Mouse (Mus musculus) embryonic facial prominence, embryonic 15.5 days (tissue): ENCODE measurements around the gene Ddhd1. TPM values are rescaled to one million over a fixed set of nuclear protein-coding genes. Genes with fewer than 3 reads are reported as not detected.

Experiments
- ATAC-seq: fragments of 200-750 bp; cut with Nextera tagmentation; 2 replicates; pipeline ENCODE4 v1.8.0; 2017; ENCODE audit warnings: low read depth, moderate TSS enrichment; ENCODE audit not compliant: insufficient number of reproducible peaks, low FRiP score, low TSS enrichment
- H3K27ac ChIP-seq: fragments of 300-500 bp; sonication (generic); replicated peaks from 2 replicates; pipeline ENCODE4 v1.5.1; 2015; ENCODE audit warnings: mild to moderate bottlenecking, inconsistent platforms
- H3K27me3 ChIP-seq: fragments of 300-500 bp; sonication (generic); 2 replicates; pipeline ENCODE4 v1.6.1; 2015; ENCODE audit warnings: inconsistent platforms
- H3K36me3 ChIP-seq: fragments of 300-500 bp; sonication (generic); 2 replicates; pipeline ENCODE4 v1.6.1; 2015; ENCODE audit warnings: mild to moderate bottlenecking, inconsistent platforms
- H3K4me1 ChIP-seq: fragments of 300-500 bp; sonication (generic); 2 replicates; pipeline ENCODE4 v1.6.1; 2015; ENCODE audit warnings: inconsistent platforms
- H3K4me2 ChIP-seq: fragments of 300-500 bp; sonication (generic); replicated peaks from 2 replicates; pipeline ENCODE4 v1.6.1; 2015; ENCODE audit warnings: mild to moderate bottlenecking, inconsistent platforms
- H3K4me3 ChIP-seq: fragments of 300-500 bp; sonication (generic); replicated peaks from 2 replicates; pipeline ENCODE4 v1.5.1; 2015; ENCODE audit warnings: mild to moderate bottlenecking, inconsistent platforms
- H3K9ac ChIP-seq: fragments of 300-500 bp; sonication (generic); 2 replicates; pipeline ENCODE4 v1.6.1; 2015; ENCODE audit warnings: inconsistent platforms
- H3K9me3 ChIP-seq: fragments of 300-500 bp; sonication (generic); replicated peaks from 2 replicates; pipeline ENCODE4 v1.6.1; 2016; ENCODE audit warnings: inconsistent platforms
- WGBS: fragments of 180-500 bp; shearing (Covaris S2); methylation state at CpG from one replicate; pipeline ENCODE4 v1.1.7; 2015; 5-methylcytosine and 5-hydroxymethylcytosine counted together
- polyA plus RNA-seq: library from polyadenylated mRNA; unstranded; fragments of >200 nt; fragmentation: Nextera tagmentation; extraction: Ambion mirVana; gene quantifications from 2 replicates; pipeline ENCODE4 v1.2.1, GENCODE M21; 2015

Ddhd1 gene
- polyA plus RNA-seq, 1 experiment from 2014 or later: 7.0 TPM

DNA sequence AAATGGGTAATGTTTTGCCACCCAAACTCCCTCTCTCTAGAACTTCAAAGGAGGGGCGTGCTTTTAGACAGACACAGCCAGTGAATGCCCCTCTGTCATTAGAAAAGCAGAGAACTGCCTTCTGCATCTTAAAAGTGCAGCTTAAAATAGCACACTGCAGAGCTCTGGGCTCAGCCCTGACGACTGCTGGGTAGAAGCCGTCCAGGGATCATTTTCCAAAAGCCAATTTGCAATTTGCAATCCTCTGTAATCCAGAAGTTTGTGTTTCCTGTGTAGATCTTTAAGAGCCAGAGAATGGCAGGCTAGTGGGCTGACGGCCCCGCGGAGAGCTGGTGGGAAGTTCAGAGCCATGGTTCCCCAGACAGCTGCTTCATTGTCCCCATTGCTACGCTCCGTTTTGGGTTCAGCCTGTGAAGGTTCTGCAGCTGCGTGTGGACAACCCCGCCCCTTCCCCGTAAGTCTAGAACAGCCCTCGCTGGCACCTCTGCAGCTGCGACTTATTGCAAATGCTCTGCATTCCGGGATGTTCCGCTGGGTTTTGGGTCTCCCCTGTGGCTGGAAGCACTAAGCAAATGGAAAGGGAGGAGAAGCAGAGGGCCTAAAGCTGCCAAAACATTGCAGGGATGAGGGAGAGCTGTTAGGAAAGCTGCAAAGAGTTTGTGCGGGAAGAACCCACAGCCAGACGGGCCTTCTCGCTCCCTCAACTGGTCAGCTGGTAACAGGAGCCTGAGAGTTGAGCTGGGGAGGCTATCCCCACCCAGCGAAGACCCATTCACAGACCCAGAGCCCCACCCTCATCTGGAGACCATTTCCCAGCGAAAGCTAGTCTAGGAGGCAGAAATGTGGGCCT lies 92.5 kb downstream of the Ddhd1 start:
- Histone ChIP-seq H3K4me1 (peaks cover 47% of the 10 kb centered on the region), H3K27ac (peak overlapping the region; percentile 92), H3K36me3 (no peaks in the 10 kb centered on the region), H3K27me3 (no peaks in the 10 kb centered on the region), H3K9ac (no peak overlapping the region), H3K4me2 (peak overlapping the region; percentile 49), H3K4me3 (peak overlapping the region; percentile 28), H3K9me3 (no peaks in the 10 kb centered on the region)
- WGBS: 4% methylated on average over 20 of the region's 20 CpGs
- peak; percentile 82 for ATAC-seq

DNA sequence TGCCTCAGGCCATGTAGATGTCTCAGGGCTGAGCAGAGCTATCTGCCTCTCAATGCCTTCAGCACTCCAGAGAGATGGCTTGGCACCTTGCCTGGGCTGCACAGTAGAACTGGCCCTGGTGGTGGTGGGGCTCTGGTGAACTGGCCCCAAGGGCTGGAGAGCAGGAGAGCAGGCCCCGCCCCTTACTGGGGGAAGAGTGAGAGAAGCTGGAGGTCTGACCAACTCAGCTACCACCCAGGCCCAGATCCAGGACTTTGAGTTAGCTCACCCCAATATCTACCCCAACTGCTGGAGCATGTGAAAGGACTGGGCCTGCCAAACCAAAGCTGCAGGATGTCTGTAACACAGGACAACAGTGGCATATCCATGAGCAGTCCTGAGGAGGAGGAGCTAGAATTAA lies 94.4 kb downstream of the Ddhd1 start:
- H3K27me3 ChIP-seq: no peaks in the 10 kb centered on the region
- ATAC-seq: no peak
- WGBS: 85% methylated on average over 1 of the region's 1 CpGs
- peaks cover 47% of the 10 kb centered on the region for H3K4me1 ChIP-seq
- no peak overlapping the region for H3K4me3 ChIP-seq
- H3K4me2 ChIP-seq: no peak overlapping the region
- no peak overlapping the region for H3K9ac ChIP-seq
- H3K27ac ChIP-seq: no peak overlapping the region
- no peaks in the 10 kb centered on the region for H3K36me3 ChIP-seq
- H3K9me3 ChIP-seq: no peaks in the 10 kb centered on the region

DNA sequence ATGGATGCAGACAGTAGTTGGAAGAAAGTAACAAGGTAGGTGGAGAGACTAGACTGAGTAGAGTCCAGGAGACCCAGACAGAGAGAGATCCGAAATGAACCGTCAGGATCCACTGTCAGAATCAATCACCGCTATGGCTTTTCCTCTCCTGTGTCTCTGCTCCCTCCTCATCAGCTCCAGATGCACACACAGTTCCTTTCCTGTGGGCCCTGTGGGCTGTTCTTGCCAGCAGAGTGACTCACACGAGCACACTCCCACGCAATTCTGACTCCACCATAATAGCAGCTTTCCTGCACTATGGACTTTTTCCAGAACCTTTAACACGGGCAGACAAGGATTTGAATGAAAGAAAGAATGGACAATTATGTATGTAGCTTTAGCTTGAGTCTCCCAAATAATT lies 96.3 kb downstream of the Ddhd1 start:
- Histone ChIP-seq H3K9ac (no peak overlapping the region), H3K36me3 (no peaks in the 10 kb centered on the region), H3K4me3 (no peak overlapping the region), H3K9me3 (no peaks in the 10 kb centered on the region), H3K4me1 (peaks cover 47% of the 10 kb centered on the region), H3K27ac (no peak overlapping the region), H3K27me3 (no peaks in the 10 kb centered on the region), H3K4me2 (no peak overlapping the region)
- no peak for ATAC-seq
- 38% methylated on average over 6 of the region's 6 CpGs for WGBS

DNA sequence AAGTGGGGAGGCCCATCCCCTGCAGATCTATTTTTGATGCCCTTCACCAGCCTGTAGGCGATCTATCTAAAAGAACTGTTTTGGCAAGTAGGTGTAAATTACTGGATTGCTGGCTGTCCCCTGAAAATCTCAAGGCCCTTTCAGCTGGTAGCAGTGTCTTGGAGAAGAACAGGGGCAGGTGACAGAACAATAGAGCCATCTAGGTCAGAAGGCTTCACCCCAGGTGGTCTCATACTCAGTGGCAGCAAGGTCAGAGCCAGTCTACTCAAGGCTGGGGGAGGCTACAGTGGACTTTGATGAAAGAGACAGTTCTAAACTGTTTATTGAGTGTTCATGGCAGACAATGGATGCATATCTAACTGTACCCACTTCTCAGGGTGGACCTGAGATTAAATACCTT lies 98.9 kb downstream of the Ddhd1 start:
- H3K4me2 ChIP-seq: no peak overlapping the region
- ATAC-seq: no peak
- no peaks in the 10 kb centered on the region for H3K36me3 ChIP-seq
- no peaks in the 10 kb centered on the region for H3K27me3 ChIP-seq
- no peaks in the 10 kb centered on the region for H3K9me3 ChIP-seq
- no peak overlapping the region for H3K9ac ChIP-seq
- H3K27ac ChIP-seq: no peak overlapping the region
- 94% methylated on average over 1 of the region's 1 CpGs for WGBS
- peaks cover 25% of the 10 kb centered on the region for H3K4me1 ChIP-seq
- no peak overlapping the region for H3K4me3 ChIP-seq

DNA sequence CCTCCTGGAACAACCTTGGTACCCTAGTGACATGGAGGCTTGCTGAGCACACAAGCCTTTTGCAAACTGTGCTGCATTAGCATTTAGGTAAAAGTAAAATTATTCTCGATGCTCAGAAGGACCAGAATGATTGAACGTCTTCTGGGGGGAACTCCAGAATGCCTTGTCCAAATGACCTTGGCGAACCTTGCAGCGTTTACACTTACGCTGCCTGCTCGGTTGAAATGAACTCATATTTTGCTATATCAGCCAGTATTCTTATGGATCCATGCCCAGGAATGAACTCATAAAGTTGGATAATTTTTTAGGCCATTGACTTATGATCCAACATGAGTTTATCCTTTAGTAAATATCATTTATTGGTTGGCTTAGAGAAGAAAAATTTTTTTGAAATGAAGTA lies 103.6 kb downstream of the Ddhd1 start:
- Histone ChIP-seq H3K4me2 (no peak overlapping the region), H3K4me3 (no peak overlapping the region), H3K27ac (no peak overlapping the region), H3K36me3 (no peaks in the 10 kb centered on the region), H3K9ac (no peak overlapping the region), H3K27me3 (no peaks in the 10 kb centered on the region), H3K9me3 (no peaks in the 10 kb centered on the region), H3K4me1 (no peaks in the 10 kb centered on the region)
- ATAC-seq: no peak
- 80% methylated on average over 6 of the region's 6 CpGs for WGBS

DNA sequence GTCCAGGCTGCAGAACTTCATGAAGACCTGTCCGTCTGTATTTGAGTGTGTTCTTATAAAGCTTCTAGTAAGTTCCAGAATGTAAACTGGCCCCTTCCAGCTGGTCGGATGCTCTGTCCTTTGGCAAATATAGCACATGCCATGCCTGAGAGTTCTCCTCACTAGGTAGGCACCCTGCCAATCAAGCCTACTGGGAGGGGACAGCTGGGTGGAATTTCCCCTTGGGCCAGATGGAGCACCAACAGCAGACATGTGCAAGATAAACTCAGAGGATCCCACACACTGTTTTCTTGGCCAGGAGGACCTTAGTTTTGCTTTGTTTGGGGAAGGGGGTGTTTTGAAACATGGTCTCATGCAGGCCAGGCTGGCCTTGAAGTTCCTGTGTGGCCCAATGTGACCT lies 104.1 kb downstream of the Ddhd1 start:
- no peak for ATAC-seq
- H3K27ac ChIP-seq: no peak overlapping the region

DNA sequence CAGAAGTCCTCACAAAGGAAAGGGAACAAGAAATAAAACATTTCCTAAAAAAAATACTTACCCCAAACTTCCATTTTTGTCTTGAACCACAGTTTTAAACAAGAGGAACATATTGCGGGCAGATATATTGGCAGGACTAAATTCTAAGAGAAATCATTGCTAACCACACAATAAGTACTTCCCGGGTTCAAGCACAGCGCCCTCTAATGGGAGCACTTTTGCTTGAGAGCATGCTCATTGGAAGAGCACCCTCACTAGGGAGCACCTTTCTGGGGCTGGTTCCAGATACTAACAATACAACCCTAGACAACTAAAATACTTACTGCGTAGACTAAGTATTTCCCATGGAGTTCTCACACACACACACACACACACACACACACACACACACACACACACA lies 105.5 kb downstream of the Ddhd1 start:
- no peak for ATAC-seq
- H3K4me2 ChIP-seq: no peak overlapping the region
- no peak overlapping the region for H3K27ac ChIP-seq
- H3K9ac ChIP-seq: no peak overlapping the region
- H3K4me3 ChIP-seq: no peak overlapping the region
- no peaks in the 10 kb centered on the region for H3K36me3 ChIP-seq
- H3K4me1 ChIP-seq: no peaks in the 10 kb centered on the region
- 73% methylated on average over 4 of the region's 4 CpGs for WGBS
- H3K9me3 ChIP-seq: no peaks in the 10 kb centered on the region
- no peaks in the 10 kb centered on the region for H3K27me3 ChIP-seq

More for the DNA sequence above, 104.1 kb downstream of the Ddhd1 start:
- no peaks in the 10 kb centered on the region for H3K9me3 ChIP-seq
- 51% methylated on average over 2 of the region's 2 CpGs for WGBS
- H3K4me1 ChIP-seq: no peaks in the 10 kb centered on the region
- no peaks in the 10 kb centered on the region for H3K36me3 ChIP-seq
- H3K4me3 ChIP-seq: no peak overlapping the region
- H3K9ac ChIP-seq: no peak overlapping the region
- H3K27me3 ChIP-seq: no peaks in the 10 kb centered on the region
- H3K4me2 ChIP-seq: no peak overlapping the region

DNA sequence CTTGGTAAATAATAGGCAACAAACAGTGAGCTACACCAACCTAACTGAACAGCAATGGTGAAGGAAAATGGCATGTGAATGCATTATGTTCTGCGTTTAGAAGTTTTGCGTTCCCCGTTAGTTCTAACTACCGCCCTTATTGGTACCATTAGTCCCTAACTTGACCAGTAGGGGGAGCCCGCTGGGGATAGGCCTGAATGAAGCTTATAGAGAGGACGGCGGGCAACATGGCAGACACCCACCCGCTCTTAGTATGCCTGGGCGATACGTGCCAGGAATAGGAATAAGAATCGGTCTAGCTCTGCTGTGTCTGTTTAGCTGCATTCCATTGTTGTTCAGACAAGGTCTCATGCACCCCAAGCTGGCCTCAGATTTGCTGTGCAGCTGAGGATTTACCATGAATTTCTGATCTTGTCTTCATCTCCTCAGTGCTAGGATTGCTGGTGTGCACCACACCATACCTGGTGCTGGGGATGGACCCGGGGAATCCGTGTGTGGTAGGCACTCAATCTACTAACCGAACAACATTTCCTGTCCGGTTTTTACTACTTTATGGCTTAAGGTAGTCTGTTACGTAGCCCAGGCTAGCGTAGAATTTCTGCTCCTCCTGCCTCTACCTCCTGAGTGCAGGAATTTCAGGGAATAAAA lies 106.7 kb downstream of the Ddhd1 start:
- Histone ChIP-seq H3K27ac (no peak overlapping the region), H3K4me2 (no peak overlapping the region), H3K4me3 (no peak overlapping the region), H3K27me3 (no peaks in the 10 kb centered on the region), H3K4me1 (no peaks in the 10 kb centered on the region), H3K9me3 (no peaks in the 10 kb centered on the region), H3K36me3 (no peaks in the 10 kb centered on the region), H3K9ac (no peak overlapping the region)
- no peak for ATAC-seq
- 55% methylated on average over 17 of the region's 17 CpGs for WGBS

DNA sequence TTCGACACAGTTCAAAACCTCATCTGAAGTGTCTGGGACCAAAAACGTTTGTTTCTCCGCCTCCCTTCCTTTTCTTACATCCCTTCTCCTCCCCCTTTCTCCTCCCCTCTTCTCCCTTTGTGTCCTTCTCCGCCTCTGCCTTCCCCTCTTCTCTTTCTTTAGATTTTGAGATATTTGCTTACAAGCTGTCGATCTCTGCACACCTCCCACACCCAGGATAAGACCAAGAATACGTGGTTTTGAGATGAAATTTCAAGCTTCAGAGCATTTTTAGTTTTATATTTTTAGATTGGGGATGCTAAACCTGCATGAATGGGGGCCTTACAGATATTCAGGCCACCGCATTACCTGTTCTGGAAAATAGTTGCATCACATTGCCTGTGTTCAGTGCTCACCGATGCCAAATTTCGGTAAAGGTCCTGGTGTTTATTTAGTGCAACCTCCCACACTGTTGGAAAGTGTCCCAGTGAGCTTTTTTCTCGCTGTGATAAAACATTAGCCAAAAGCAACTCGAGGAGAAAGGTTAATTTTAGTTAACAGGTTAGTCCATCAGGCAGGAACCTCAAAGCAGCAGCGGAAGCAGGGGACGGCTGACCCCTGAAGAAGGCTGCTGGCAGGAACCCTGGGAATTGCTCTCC lies 107.8 kb downstream of the Ddhd1 start:
- no peak for ATAC-seq
- H3K9me3 ChIP-seq: no peaks in the 10 kb centered on the region
- 66% methylated on average over 13 of the region's 13 CpGs for WGBS

DNA sequence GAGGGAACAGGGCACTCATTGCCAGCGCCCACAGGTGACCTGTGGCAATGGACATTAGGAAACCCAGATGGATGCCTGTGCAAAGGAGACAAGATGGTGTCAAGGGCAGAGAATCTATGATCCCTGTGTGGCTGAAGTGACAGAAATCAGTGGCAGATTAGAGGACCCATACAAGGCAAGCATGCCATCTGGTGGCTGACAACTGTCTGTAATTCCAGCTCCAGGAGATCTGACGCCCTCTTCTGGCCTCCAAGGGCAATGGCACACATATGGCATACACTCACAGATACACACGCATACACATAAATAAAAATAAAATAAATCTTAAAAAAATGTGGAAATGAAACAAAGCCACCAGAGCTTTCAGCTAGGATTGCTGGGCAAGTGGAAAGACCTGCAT lies 109.8 kb downstream of the Ddhd1 start:
- Histone ChIP-seq H3K27ac (no peak overlapping the region), H3K9ac (no peak overlapping the region), H3K4me1 (no peaks in the 10 kb centered on the region), H3K4me3 (no peak overlapping the region), H3K4me2 (no peak overlapping the region), H3K36me3 (no peaks in the 10 kb centered on the region), H3K9me3 (no peaks in the 10 kb centered on the region), H3K27me3 (no peaks in the 10 kb centered on the region)
- ATAC-seq: no peak
- WGBS: 60% methylated on average over 3 of the region's 3 CpGs

More for the DNA sequence above, 107.8 kb downstream of the Ddhd1 start:
- H3K9ac ChIP-seq: no peak overlapping the region
- H3K4me1 ChIP-seq: no peaks in the 10 kb centered on the region
- H3K27ac ChIP-seq: no peak overlapping the region
- H3K4me2 ChIP-seq: no peak overlapping the region
- H3K4me3 ChIP-seq: no peak overlapping the region
- H3K27me3 ChIP-seq: no peaks in the 10 kb centered on the region
- H3K36me3 ChIP-seq: no peaks in the 10 kb centered on the region

DNA sequence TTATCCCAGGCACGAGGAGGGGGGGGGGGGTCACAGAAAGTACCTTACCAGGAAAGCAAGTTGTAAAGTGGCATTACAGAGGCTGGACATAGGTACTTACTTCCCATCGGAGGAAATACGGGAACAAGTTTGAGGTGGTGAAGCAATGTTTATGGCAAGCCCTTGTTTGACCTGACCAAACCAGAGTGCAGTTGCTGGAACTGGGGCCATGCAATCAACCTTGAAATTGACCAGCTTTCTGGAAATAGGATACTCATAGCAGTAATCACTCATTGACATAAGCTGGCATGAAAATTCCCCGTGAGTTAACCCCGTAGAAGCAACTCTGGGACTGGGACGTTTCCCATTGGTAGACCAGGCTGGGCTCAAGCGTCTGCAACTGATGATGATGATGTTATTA lies 113.0 kb downstream of the Ddhd1 start:
- ATAC-seq: no peak

More for the DNA sequence above, 113.0 kb downstream of the Ddhd1 start:
- Histone ChIP-seq H3K4me1 (peaks cover 6% of the 10 kb centered on the region; the same call in 1 of the 2 replicates), H3K27ac (no peak overlapping the region), H3K4me3 (no peak overlapping the region), H3K27me3 (no peaks in the 10 kb centered on the region), H3K4me2 (no peak overlapping the region), H3K36me3 (no peaks in the 10 kb centered on the region), H3K9ac (no peak overlapping the region), H3K9me3 (no peaks in the 10 kb centered on the region)
- WGBS: 60% methylated on average over 7 of the region's 7 CpGs
